Mouse (Mus musculus): ENCODE results near the gene Sema4d. TPM values are rescaled to one million over a fixed set of nuclear protein-coding genes. Genes with fewer than 3 reads are reported as not detected.
A peak's percentile ranks its signal among the peaks of the same experiment; 100 is the strongest.

The Sema4d gene
- total and polyA plus RNA-seq, 2 experiments from 2014 or later = 11.6 to 18.2 TPM

GRCm38 (mm10) chr13:51763019-51763698 lies 30.4 kb downstream of the Sema4d start:
- Histone ChIP-seq H3K4me1 (ENCODE audit: control insufficient read depth, insufficient read depth) (peaks cover 30% of the 10 kb centered on the region), H3K9me3 (replicated peaks; ENCODE audit: control insufficient read depth, low read length) (no peaks in the 10 kb centered on the region), H3K36me3 (replicated peaks; ENCODE audit: control insufficient read depth, insufficient read depth, low read length) (no peaks in the 10 kb centered on the region; the same call in 1 of the 2 replicates), H3K9ac (replicated peaks; ENCODE audit: low read depth, low read length) (no peak overlapping the region), H3K27ac (ENCODE audit: low read depth) (no peak overlapping the region), H3K4me2 (ENCODE audit: low read depth, low read length) (peak overlapping the region; percentile 13; the same call in 1 of the 2 replicates), H3K27me3 (ENCODE audit: control insufficient read depth, insufficient read depth, low read length) (no peaks in the 10 kb centered on the region), H3K4me3 (ENCODE audit: low read depth, low read length) (no peak overlapping the region)
- WGBS = 82% methylated on average over 12 of the region's 12 CpGs
- no peak for DNase-seq (ENCODE audit: low spot score)
- no peak for TF ChIP-seq EP300 (IDR thresholded peaks at IDR 0.05; ENCODE audit: low read depth)
- TF ChIP-seq CTCF (IDR thresholded peaks at IDR 0.05; ENCODE audit: low read depth) = no peak
- no peak for ATAC-seq (ENCODE audit: insufficient read depth, low read depth)

DNA sequence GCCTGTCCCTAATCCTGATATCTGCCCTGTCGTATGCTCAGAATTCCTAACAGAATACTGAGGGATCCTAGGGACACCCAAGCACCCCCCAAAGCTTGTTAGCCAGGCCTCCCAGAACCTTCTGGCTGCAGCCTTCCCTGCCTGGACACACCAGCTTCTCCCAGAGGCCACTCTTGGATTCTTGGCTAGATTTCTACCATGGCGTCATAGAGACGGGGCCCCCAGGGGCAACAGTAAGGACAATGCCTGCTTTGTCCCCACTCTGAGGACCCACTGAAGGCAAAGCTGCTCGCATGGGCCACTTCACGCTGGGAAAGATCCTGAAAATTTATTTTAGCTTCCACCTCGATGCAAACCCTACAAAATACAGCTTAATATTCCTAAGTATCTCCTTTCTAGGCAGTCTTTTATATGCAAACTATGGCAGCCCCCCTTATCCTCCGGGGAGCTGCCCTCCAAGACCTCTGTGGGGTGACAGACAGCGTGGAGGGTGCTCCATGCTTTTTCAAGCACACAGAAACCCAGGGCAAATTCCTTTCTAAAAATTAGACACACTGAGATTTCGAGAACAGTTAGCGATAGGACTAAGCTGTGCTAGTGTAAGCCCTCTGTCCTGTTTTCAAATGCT lies 32.2 kb downstream of the Sema4d start:
- Histone ChIP-seq H3K4me3 (ENCODE audit: low read depth, low read length) (no peak overlapping the region), H3K27me3 (ENCODE audit: control insufficient read depth, insufficient read depth, low read length) (no peaks in the 10 kb centered on the region), H3K4me1 (ENCODE audit: control insufficient read depth, insufficient read depth) (peaks cover 32% of the 10 kb centered on the region), H3K4me2 (ENCODE audit: low read depth, low read length) (no peak overlapping the region; the same call in 1 of the 2 replicates), H3K9ac (replicated peaks; ENCODE audit: low read depth, low read length) (peak overlapping the region; percentile 51), H3K9me3 (replicated peaks; ENCODE audit: control insufficient read depth, low read length) (no peaks in the 10 kb centered on the region), H3K36me3 (replicated peaks; ENCODE audit: control insufficient read depth, insufficient read depth, low read length) (no peaks in the 10 kb centered on the region; the same call in 1 of the 2 replicates), H3K27ac (ENCODE audit: low read depth) (peak overlapping the region; percentile 76)
- ATAC-seq (ENCODE audit: insufficient read depth, low read depth) (peak; percentile 44; the same call in 1 of the 2 replicates), DNase-seq (ENCODE audit: low spot score) (no peak)
- no peak for TF ChIP-seq CTCF (IDR thresholded peaks at IDR 0.05; ENCODE audit: low read depth)
- TF ChIP-seq EP300 (IDR thresholded peaks at IDR 0.05; ENCODE audit: low read depth) = no peak
- 30% methylated on average over 10 of the region's 10 CpGs for WGBS

- Histone ChIP-seq H3K9ac (replicated peaks; ENCODE audit: low read depth, low read length) (no peak overlapping the region), H3K9me3 (replicated peaks; ENCODE audit: control insufficient read depth, low read length) (no peaks in the 10 kb centered on the region), H3K27me3 (ENCODE audit: control insufficient read depth, insufficient read depth, low read length) (no peaks in the 10 kb centered on the region), H3K4me1 (ENCODE audit: control insufficient read depth, insufficient read depth) (peaks cover 44% of the 10 kb centered on the region), H3K27ac (ENCODE audit: low read depth) (peak overlapping the region; percentile 27; the same call in 1 of the 2 replicates), H3K4me3 (ENCODE audit: low read depth, low read length) (no peak overlapping the region), H3K36me3 (replicated peaks; ENCODE audit: control insufficient read depth, insufficient read depth, low read length) (no peaks in the 10 kb centered on the region; the same call in 1 of the 2 replicates), H3K4me2 (ENCODE audit: low read depth, low read length) (no peak overlapping the region)
- TF ChIP-seq CTCF (IDR thresholded peaks at IDR 0.05; ENCODE audit: low read depth) = no peak
- no peak for TF ChIP-seq EP300 (IDR thresholded peaks at IDR 0.05; ENCODE audit: low read depth)
- DNase-seq (ENCODE audit: low spot score) = no peak
- 91% methylated on average over 6 of the region's 6 CpGs for WGBS
- ATAC-seq (ENCODE audit: insufficient read depth, low read depth) = no peak
Measured at GRCm38 (mm10) chr13:51759256-51759987, 34.1 kb downstream of the Sema4d start.

DNA sequence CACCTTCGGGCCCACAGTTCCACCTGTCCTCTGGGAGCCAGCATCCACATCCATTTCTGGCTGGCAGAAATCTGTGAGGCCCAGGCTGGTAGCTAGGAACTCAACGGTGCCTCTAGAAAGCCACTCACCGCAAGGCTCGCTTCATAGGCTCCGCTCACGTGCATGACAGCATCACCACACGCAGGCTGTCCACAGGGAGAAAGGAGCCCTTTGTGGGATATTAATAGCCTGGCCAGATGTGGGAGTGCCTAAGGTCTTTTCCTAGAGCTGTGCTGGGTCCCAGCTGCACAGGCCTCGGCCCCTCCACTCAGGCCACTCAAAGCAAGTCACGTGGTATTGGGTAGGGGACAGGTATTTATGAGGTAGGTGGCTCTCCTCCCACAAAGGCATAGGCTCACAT lies 35.1 kb downstream of the Sema4d start:
- WGBS = 31% methylated on average over 9 of the region's 9 CpGs
- Histone ChIP-seq H3K36me3 (replicated peaks; ENCODE audit: control insufficient read depth, insufficient read depth, low read length) (no peaks in the 10 kb centered on the region; the same call in 1 of the 2 replicates), H3K4me2 (ENCODE audit: low read depth, low read length) (no peak overlapping the region), H3K4me1 (ENCODE audit: control insufficient read depth, insufficient read depth) (peaks cover 47% of the 10 kb centered on the region), H3K27me3 (ENCODE audit: control insufficient read depth, insufficient read depth, low read length) (no peaks in the 10 kb centered on the region), H3K4me3 (ENCODE audit: low read depth, low read length) (no peak overlapping the region), H3K27ac (ENCODE audit: low read depth) (peak overlapping the region; percentile 18; the same call in 1 of the 2 replicates), H3K9me3 (replicated peaks; ENCODE audit: control insufficient read depth, low read length) (no peaks in the 10 kb centered on the region), H3K9ac (replicated peaks; ENCODE audit: low read depth, low read length) (no peak overlapping the region)
- TF ChIP-seq CTCF (IDR thresholded peaks at IDR 0.05; ENCODE audit: low read depth) (no peak), EP300 (IDR thresholded peaks at IDR 0.05; ENCODE audit: low read depth) (no peak)
- ATAC-seq (ENCODE audit: insufficient read depth, low read depth) (peak; percentile 77), DNase-seq (ENCODE audit: low spot score) (peak; percentile 81)

DNA sequence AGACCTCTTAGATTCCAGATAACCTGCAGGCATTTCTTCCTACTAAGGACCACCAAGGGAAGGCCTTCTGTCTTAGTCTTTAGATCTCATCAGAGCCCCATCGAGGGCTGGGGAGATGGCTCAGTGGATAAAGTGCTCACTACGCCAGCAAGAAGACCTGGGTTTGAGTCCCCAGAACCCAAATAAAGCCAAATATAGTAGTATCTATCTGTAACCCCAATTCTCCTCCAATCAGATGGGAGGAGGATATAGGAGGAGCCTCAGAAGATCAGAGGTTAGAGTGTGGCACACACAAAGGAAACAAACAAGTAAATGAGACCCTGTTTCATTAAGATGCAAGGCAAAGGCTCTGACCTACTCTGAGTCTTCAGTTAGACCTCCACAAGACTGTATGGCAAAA lies 36.4 kb downstream of the Sema4d start:
- H3K4me3 ChIP-seq (ENCODE audit: low read depth, low read length) = no peak overlapping the region
- TF ChIP-seq EP300 (IDR thresholded peaks at IDR 0.05; ENCODE audit: low read depth) = no peak
- no peak for TF ChIP-seq CTCF (IDR thresholded peaks at IDR 0.05; ENCODE audit: low read depth)
- H3K36me3 ChIP-seq (replicated peaks; ENCODE audit: control insufficient read depth, insufficient read depth, low read length) = no peaks in the 10 kb centered on the region
- H3K4me2 ChIP-seq (ENCODE audit: low read depth, low read length) = 0 out of 2 replicates have a peak overlapping the region, but pooled peaks have one; percentile 6
- 59% methylated on average over 2 of the region's 2 CpGs for WGBS
- no peak for ATAC-seq (ENCODE audit: insufficient read depth, low read depth)
- H3K9ac ChIP-seq (replicated peaks; ENCODE audit: low read depth, low read length) = no peak overlapping the region
- peak overlapping the region; percentile 39; the same call in 1 of the 2 replicates for H3K27ac ChIP-seq (ENCODE audit: low read depth)
- no peaks in the 10 kb centered on the region for H3K27me3 ChIP-seq (ENCODE audit: control insufficient read depth, insufficient read depth, low read length)
- peaks cover 46% of the 10 kb centered on the region for H3K4me1 ChIP-seq (ENCODE audit: control insufficient read depth, insufficient read depth)
- H3K9me3 ChIP-seq (replicated peaks; ENCODE audit: control insufficient read depth, low read length) = no peaks in the 10 kb centered on the region
- DNase-seq (ENCODE audit: low spot score) = no peak
